Mouse (Mus musculus) inflammation-experienced regulatory T-cells, adult 16 weeks (primary cell): ENCODE measurements around the gene Pstk. TPM values are rescaled to one million over a fixed set of nuclear protein-coding genes. Genes with fewer than 3 reads are reported as not detected.

Experiments
- polyA plus RNA-seq: library from polyadenylated mRNA; unstranded; fragments of 100-300 nt; shearing (Covaris generic); gene quantifications from one replicate; pipeline ENCODE4 v1.2.1, GENCODE M21; 2017

Pstk gene
- polyA plus RNA-seq, result 53.2 TPM

DNA sequence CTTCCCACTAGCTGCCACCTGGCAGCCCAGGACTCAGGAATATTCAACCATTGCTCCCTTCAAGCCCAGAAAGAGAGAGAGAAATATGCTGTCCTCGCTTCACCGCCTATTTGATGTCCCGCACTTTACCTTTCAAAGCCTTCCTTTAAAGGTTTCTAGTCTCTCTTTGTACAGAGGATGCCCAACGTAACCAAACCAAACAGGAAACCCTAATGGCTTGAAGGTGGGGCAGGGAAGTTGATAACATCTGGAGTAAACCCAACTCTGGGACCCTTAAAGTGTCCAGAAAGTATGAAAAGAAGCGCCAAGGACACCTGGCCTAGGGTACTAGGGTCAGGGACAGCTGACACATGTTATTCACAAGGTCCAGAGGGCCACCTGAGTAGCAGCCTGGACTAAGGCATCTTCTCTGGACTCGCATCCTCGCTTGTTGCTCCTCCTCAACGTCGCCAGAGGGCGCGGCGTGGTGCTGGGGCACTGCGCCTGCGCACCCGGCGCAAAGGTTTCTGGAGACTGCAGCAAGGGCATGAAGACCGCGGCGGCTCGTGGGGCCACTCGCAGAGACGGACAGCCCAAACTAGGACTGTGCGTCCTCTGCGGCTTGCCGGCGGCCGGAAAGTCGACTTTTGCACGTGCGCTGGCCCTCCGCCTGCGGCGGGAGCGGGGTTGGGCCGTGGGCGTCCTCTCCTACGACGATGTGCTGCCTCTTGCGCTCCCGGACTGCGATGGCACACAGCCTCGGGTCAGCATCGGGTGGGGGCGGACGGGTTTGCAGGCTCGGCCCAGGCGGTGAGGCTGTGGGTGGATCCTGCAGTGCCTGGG is at the start of gene Pstk:
Gene Pstk (plus strand): TSS at position 494 of the 822 bp plus-strand sequence.

GRCm38 (mm10) chr7:131322192-131322591 is 48.7 kb upstream of the Pstk start, which contains the start of gene Cuzd1:
Cuzd1 (minus strand) TSS chr7:131322292.

DNA sequence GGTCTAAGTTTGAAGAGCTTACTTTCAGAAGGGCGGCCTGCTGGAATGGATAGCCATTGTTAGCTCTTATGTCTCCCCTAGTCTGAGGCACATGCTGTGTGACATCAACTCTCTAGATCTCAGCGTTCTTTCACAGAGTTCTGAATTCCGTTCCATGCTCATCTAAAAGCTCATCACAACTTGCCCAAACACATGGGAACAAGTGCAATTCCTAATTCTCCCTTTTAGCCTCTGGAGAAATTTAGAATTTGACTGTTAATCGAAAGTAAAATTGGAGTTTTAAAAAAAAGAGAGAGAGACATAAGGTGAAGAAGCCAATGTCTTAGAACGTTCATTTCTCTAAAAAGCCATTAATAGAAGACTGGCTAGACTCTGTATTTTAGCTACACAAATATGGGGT is 41.5 kb upstream of the Pstk start, which contains the start of gene Fam24b:
Gene Fam24b (minus strand): TSS at position 101 of the 400 bp plus-strand sequence.

DNA sequence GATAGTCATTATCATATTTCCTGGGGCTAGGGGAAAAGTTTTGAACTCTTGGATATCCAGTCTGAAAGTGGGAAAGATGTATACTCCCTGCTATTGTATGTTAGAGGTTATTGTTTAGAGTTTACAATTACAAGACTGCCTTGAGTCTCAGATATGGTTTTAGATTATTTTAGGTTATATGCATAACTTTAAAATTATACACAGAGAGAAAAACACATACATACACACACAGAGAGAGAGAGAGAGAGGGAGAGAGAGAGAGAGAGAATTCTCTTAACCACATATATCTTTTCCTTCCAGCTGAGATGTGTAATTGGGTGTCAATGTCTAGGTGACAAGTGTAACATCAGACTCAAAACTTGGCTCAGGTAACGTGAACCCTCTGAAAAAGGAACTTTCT is 37.4 kb upstream of the Pstk start, which contains the start of gene Fam24a:
Gene Fam24a (plus strand): TSS at position 301 of the 400 bp plus-strand sequence.

DNA sequence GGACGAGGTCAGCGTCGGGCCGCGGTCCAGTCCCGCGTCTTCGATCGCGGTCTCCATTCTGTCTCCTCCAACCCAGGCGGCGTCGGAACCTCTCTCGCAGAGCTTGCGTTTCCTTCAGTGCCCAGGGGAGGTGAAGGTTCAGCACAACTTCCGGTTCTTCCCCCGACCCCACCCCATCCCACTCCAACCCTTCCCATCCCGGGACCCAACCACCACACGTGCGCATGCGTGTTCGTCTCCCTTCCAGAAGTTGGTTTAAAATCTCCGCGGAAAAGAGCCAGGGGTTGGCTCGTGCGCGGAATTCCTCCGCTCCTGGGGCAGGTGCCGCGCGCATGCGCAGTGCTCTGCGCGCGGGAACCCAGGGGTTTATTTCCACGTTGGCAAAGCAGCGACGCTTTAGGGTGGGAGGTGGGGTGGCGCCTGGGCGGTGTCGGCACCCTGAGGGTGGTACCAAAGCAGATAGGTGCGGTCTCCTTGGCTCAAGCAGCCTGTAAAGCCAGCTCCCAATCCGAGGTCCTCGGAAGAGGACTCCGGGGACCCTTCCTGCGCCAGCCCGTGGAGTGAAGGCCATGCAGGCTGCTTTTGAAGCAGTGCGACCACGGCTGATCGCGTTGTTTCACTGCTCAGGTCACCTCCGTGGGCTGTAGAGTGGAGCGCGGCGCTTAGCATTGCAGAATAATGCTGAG is 8.2 kb upstream of the Pstk start, which contains the start of gene 2310057M21Rik:
Gene 2310057M21Rik (minus strand): TSS at position 145 of the 686 bp plus-strand sequence.

GRCm38 (mm10) chr7:131410416-131411058 is 39.6 kb downstream of the Pstk start, which contains the start of the genes Ikzf5 and Acadsb:
Ikzf5 (minus strand) TSS chr7:131410521.
Acadsb (plus strand) TSS chr7:131410601.

Other genes starting within 250 kb of the Pstk start
- not detected for gene 4933402N03Rik, start 224.8 kb upstream of the Pstk start, polyA plus RNA-seq
- gene 5430419D17Rik, start 196.7 kb upstream of the Pstk start, polyA plus RNA-seq, result not detected
- not detected for gene Cuzd1, start 48.8 kb upstream of the Pstk start, polyA plus RNA-seq
- not detected for gene Fam24b, start 41.6 kb upstream of the Pstk start, polyA plus RNA-seq
- not detected for gene Fam24a, start 37.3 kb upstream of the Pstk start, polyA plus RNA-seq
- gene 2310057M21Rik, start 8.4 kb upstream of the Pstk start, polyA plus RNA-seq, result 28.3 TPM
- gene Ikzf5, start 39.4 kb downstream of the Pstk start, polyA plus RNA-seq, result 29.9 TPM
- gene Acadsb, start 39.5 kb downstream of the Pstk start, polyA plus RNA-seq, result 80.8 TPM
- gene Hmx3, start 171.7 kb downstream of the Pstk start, polyA plus RNA-seq, result not detected
- gene Hmx2, start 177.6 kb downstream of the Pstk start, polyA plus RNA-seq, result not detected
- 179 TPM for gene Bub3, start 189.1 kb downstream of the Pstk start, polyA plus RNA-seq